ENCODE assay signal across 8 mouse cellular contexts in genomic region chr14:25466361-25466760, GRCm38 (mm10). TPM values are rescaled to one million over a fixed set of nuclear protein-coding genes. Genes with fewer than 3 reads are reported as not detected.
DNase-seq lines count a peak whose midpoint lies in the region; ATAC-seq and TF ChIP-seq lines count a peak whose summit lies in the region.

No protein-coding gene starts in this region.

- H3K4me1 ChIP-seq in heart, embryonic 13.5 days: peaks cover 100% of the 10 kb centered on the region
- peaks cover 48% of the 10 kb centered on the region for H3K4me1 ChIP-seq in lung, postnatal 0 days (ENCODE audit: insufficient read depth, low read depth, low read length)

- 60% methylated on average over 4 of the region's 4 CpGs for WGBS in heart, embryonic 13.5 days
- WGBS in lung, postnatal 0 days: 18% methylated on average over 4 of the region's 4 CpGs

- TF ChIP-seq EP300 in lung, postnatal 0 days (IDR thresholded peaks at IDR 0.05): no peak

- H3K27ac ChIP-seq in heart, embryonic 13.5 days (replicated peaks): peak overlapping the region; percentile 95
- peak overlapping the region; percentile 62 for H3K27ac ChIP-seq in lung, postnatal 0 days (ENCODE audit: low read length)

- H3K9ac ChIP-seq in heart, embryonic 13.5 days: peak overlapping the region; percentile 58
- H3K9ac ChIP-seq in lung, postnatal 0 days (replicated peaks; ENCODE audit: low read depth): no peak overlapping the region

- no peak for DNase-seq in heart, postnatal 14 days
- DNase-seq in T-cell, adult 2 months (ENCODE audit: low spot score): peak; percentile 32
- peak; percentile 50 for DNase-seq in induced T-regulatory cell, adult 2 months (ENCODE audit: low read depth)
- peak; percentile 77 for DNase-seq in lung, postnatal 0 days (ENCODE audit: low spot score)
- DNase-seq in spleen, postnatal 14 days (ENCODE audit: low spot score in 2 of 2): no peak
- DNase-seq in layer of hippocampus, postnatal 25 days (ENCODE audit: extremely low spot score in 1 of 2, low spot score in 1 of 2): no peak
- DNase-seq in gastrocnemius, adult 18-20 months (ENCODE audit: low spot score): no peak

- intact Hi-C loops in heart, postnatal 14 days (cut with DNase I): no loop called here

- ATAC-seq in heart, embryonic 13.5 days (ENCODE audit: extremely low read depth, insufficient number of reproducible peaks, low FRiP score, low TSS enrichment): no peak
- ATAC-seq in lung, postnatal 0 days: peak; percentile 25

- H3K4me3 ChIP-seq in heart, embryonic 13.5 days: no peak overlapping the region
- no peak overlapping the region for H3K4me3 ChIP-seq in lung, postnatal 0 days (ENCODE audit: low read depth, low read length)

- H3K9me3 ChIP-seq in heart, embryonic 13.5 days: no peaks in the 10 kb centered on the region
- H3K9me3 ChIP-seq in lung, postnatal 0 days (ENCODE audit: low read length): no peaks in the 10 kb centered on the region

- no peak for TF ChIP-seq CTCF in lung, postnatal 0 days (IDR thresholded peaks at IDR 0.05)

- H3K27me3 ChIP-seq in heart, embryonic 13.5 days (replicated peaks): no peaks in the 10 kb centered on the region
- H3K27me3 ChIP-seq in lung, postnatal 0 days (replicated peaks; ENCODE audit: insufficient read depth, low read length): no peaks in the 10 kb centered on the region

- H3K4me2 ChIP-seq in heart, embryonic 13.5 days: no peak overlapping the region
- peak overlapping the region; percentile 6; the same call in 1 of the 2 replicates for H3K4me2 ChIP-seq in lung, postnatal 0 days (replicated peaks; ENCODE audit: low read depth, low read length)

- H3K36me3 ChIP-seq in heart, embryonic 13.5 days: no peaks in the 10 kb centered on the region
- no peaks in the 10 kb centered on the region for H3K36me3 ChIP-seq in lung, postnatal 0 days (ENCODE audit: insufficient read depth, low read length)

RNA-seq across cellular contexts. Expression of gene Zmiz1, which starts 7.4 kb away (rescaled TPM):
- polyA plus RNA-seq in heart, embryonic 13.5 days (2015; fragmentation: Nextera tagmentation; extraction: Ambion mirVana): 25.1 and 25.7 TPM in 2 replicates
- 10 to 100 TPM; 53.9 to 59.4 TPM for total RNA-seq in heart, postnatal 14 days (2021)
- polyA plus RNA-seq in lung, postnatal 0 days (2015; fragmentation: Nextera tagmentation; extraction: Ambion mirVana): 18.0 and 20.2 TPM in 2 replicates
- total RNA-seq in layer of hippocampus, postnatal 25 days (2021): 100 to 1,000 TPM in 1 of 2 experiments, 10 to 100 TPM in 1; 82.5 to 105 TPM
- total RNA-seq in gastrocnemius, adult 18-20 months (2021): 10 to 100 TPM; 26.6 to 28.6 TPM

Comparison
In these comparisons a context has a peak if more than half of its experiments do, and no peak if none do; other contexts are left out.
1. DNase-seq: peak in T-cell, adult 2 months (single experiment), induced T-regulatory cell, adult 2 months (single experiment) and lung, postnatal 0 days (single experiment); none in heart, postnatal 14 days (0 of 2), spleen, postnatal 14 days (0 of 2), layer of hippocampus, postnatal 25 days (0 of 2) and gastrocnemius, adult 18-20 months (single experiment).